Mouse (Mus musculus): Measurements from ENCODE around the gene Six6. TPM values are rescaled to one million over a fixed set of nuclear protein-coding genes. Genes with fewer than 3 reads are reported as not detected.

Gene Six6
- polyA plus RNA-seq, 1 experiment from 2014 or later = not detected

GRCm38 (mm10) chr12:72976172-72976571 lies 36.5 kb downstream of the Six6 start:
- peak overlapping the region; percentile 33 for H3K4me2 ChIP-seq (ENCODE audit: low read depth, low read length)
- no peaks in the 10 kb centered on the region for H3K27me3 ChIP-seq (ENCODE audit: control insufficient read depth, insufficient read depth, low read depth, low read length)
- H3K4me1 ChIP-seq (ENCODE audit: control insufficient read depth, low read depth, low read length) = no peaks in the 10 kb centered on the region
- 0 out of 2 replicates have a peak overlapping the region, but pooled peaks have one; percentile 9 for H3K4me3 ChIP-seq (ENCODE audit: low read depth, low read length)
- H3K9ac ChIP-seq (ENCODE audit: low read depth, low read length) = no peak overlapping the region
- H3K9me3 ChIP-seq (replicated peaks; ENCODE audit: control insufficient read depth, low read length) = no peaks in the 10 kb centered on the region
- H3K36me3 ChIP-seq (ENCODE audit: control insufficient read depth, insufficient read depth) = no peaks in the 10 kb centered on the region
- no peak overlapping the region for H3K27ac ChIP-seq (ENCODE audit: low read length)
- 4% methylated on average over 7 of the region's 7 CpGs for WGBS (ENCODE audit: insufficient replicate concordance)
- ATAC-seq (ENCODE audit: low read depth) = no peak

- H3K27me3 ChIP-seq (ENCODE audit: control insufficient read depth, insufficient read depth, low read depth, low read length) = no peaks in the 10 kb centered on the region
- no peak overlapping the region for H3K9ac ChIP-seq (ENCODE audit: low read depth, low read length)
- no peak overlapping the region for H3K27ac ChIP-seq (ENCODE audit: low read length)
- H3K9me3 ChIP-seq (replicated peaks; ENCODE audit: control insufficient read depth, low read length) = no peaks in the 10 kb centered on the region
- peak; percentile 47; the same call in 1 of the 2 replicates for ATAC-seq (ENCODE audit: low read depth)
- 2% methylated on average over 12 of the region's 12 CpGs for WGBS (ENCODE audit: insufficient replicate concordance)
- H3K36me3 ChIP-seq (ENCODE audit: control insufficient read depth, insufficient read depth) = no peaks in the 10 kb centered on the region
- peak overlapping the region; percentile 33 for H3K4me2 ChIP-seq (ENCODE audit: low read depth, low read length)
- peak overlapping the region; percentile 9; the same call in 1 of the 2 replicates for H3K4me3 ChIP-seq (ENCODE audit: low read depth, low read length)
- H3K4me1 ChIP-seq (ENCODE audit: control insufficient read depth, low read depth, low read length) = no peaks in the 10 kb centered on the region
Measured at GRCm38 (mm10) chr12:72976718-72977117, 37.0 kb downstream of the Six6 start.

GRCm38 (mm10) chr12:72977851-72978250 lies 38.2 kb downstream of the Six6 start:
- ATAC-seq (ENCODE audit: low read depth) = no peak
- Histone ChIP-seq H3K4me3 (ENCODE audit: low read depth, low read length) (no peak overlapping the region), H3K4me2 (ENCODE audit: low read depth, low read length) (no peak overlapping the region), H3K27ac (ENCODE audit: low read length) (no peak overlapping the region), H3K9me3 (replicated peaks; ENCODE audit: control insufficient read depth, low read length) (no peaks in the 10 kb centered on the region), H3K36me3 (ENCODE audit: control insufficient read depth, insufficient read depth) (no peaks in the 10 kb centered on the region), H3K9ac (ENCODE audit: low read depth, low read length) (no peak overlapping the region), H3K27me3 (ENCODE audit: control insufficient read depth, insufficient read depth, low read depth, low read length) (no peaks in the 10 kb centered on the region), H3K4me1 (ENCODE audit: control insufficient read depth, low read depth, low read length) (no peaks in the 10 kb centered on the region)
- WGBS (ENCODE audit: insufficient replicate concordance) = 68% methylated on average over 3 of the region's 3 CpGs

GRCm38 (mm10) chr12:72979236-72979635 lies 39.5 kb downstream of the Six6 start:
- H3K36me3 ChIP-seq (ENCODE audit: control insufficient read depth, insufficient read depth) = no peaks in the 10 kb centered on the region
- no peak overlapping the region for H3K4me2 ChIP-seq (ENCODE audit: low read depth, low read length)
- 21% methylated on average over 5 of the region's 5 CpGs for WGBS (ENCODE audit: insufficient replicate concordance)
- ATAC-seq (ENCODE audit: low read depth) = peak; percentile 51
- H3K27me3 ChIP-seq (ENCODE audit: control insufficient read depth, insufficient read depth, low read depth, low read length) = no peaks in the 10 kb centered on the region
- H3K9me3 ChIP-seq (replicated peaks; ENCODE audit: control insufficient read depth, low read length) = no peaks in the 10 kb centered on the region
- H3K4me1 ChIP-seq (ENCODE audit: control insufficient read depth, low read depth, low read length) = no peaks in the 10 kb centered on the region
- no peak overlapping the region for H3K4me3 ChIP-seq (ENCODE audit: low read depth, low read length)
- no peak overlapping the region for H3K9ac ChIP-seq (ENCODE audit: low read depth, low read length)
- no peak overlapping the region for H3K27ac ChIP-seq (ENCODE audit: low read length)

GRCm38 (mm10) chr12:72982616-72983015 lies 42.9 kb downstream of the Six6 start:
- Histone ChIP-seq H3K4me1 (ENCODE audit: control insufficient read depth, low read depth, low read length) (no peaks in the 10 kb centered on the region), H3K27me3 (ENCODE audit: control insufficient read depth, insufficient read depth, low read depth, low read length) (no peaks in the 10 kb centered on the region), H3K27ac (ENCODE audit: low read length) (no peak overlapping the region), H3K9ac (ENCODE audit: low read depth, low read length) (no peak overlapping the region), H3K4me3 (ENCODE audit: low read depth, low read length) (no peak overlapping the region), H3K36me3 (ENCODE audit: control insufficient read depth, insufficient read depth) (no peaks in the 10 kb centered on the region), H3K4me2 (ENCODE audit: low read depth, low read length) (no peak overlapping the region), H3K9me3 (replicated peaks; ENCODE audit: control insufficient read depth, low read length) (no peaks in the 10 kb centered on the region)
- WGBS (ENCODE audit: insufficient replicate concordance) = 58% methylated on average over 10 of the region's 10 CpGs
- ATAC-seq (ENCODE audit: low read depth) = no peak

GRCm38 (mm10) chr12:72983071-72983857 lies 43.6 kb downstream of the Six6 start:
- Histone ChIP-seq H3K4me1 (ENCODE audit: control insufficient read depth, low read depth, low read length) (no peaks in the 10 kb centered on the region), H3K27ac (ENCODE audit: low read length) (no peak overlapping the region), H3K36me3 (ENCODE audit: control insufficient read depth, insufficient read depth) (no peaks in the 10 kb centered on the region), H3K4me2 (ENCODE audit: low read depth, low read length) (no peak overlapping the region), H3K9ac (ENCODE audit: low read depth, low read length) (no peak overlapping the region), H3K9me3 (replicated peaks; ENCODE audit: control insufficient read depth, low read length) (no peaks in the 10 kb centered on the region), H3K27me3 (ENCODE audit: control insufficient read depth, insufficient read depth, low read depth, low read length) (no peaks in the 10 kb centered on the region), H3K4me3 (ENCODE audit: low read depth, low read length) (no peak overlapping the region)
- WGBS (ENCODE audit: insufficient replicate concordance) = 67% methylated on average over 8 of the region's 8 CpGs
- no peak for ATAC-seq (ENCODE audit: low read depth)

Other genes with a start within 250 kb of the Six6 start
- 11.0 and 12.1 TPM in 2 replicates for gene Ppm1a, start 182.4 kb upstream of the Six6 start, polyA plus RNA-seq (2015; fragmentation: Nextera tagmentation; extraction: Ambion mirVana)
- 0.14 and 0.29 TPM in 2 replicates for gene 4930447C04Rik, start 882 bp downstream of the Six6 start, polyA plus RNA-seq (2015; fragmentation: Nextera tagmentation; extraction: Ambion mirVana)
- 0.22 and 0.24 TPM in 2 replicates for gene Six1, start 114.0 kb downstream of the Six6 start, polyA plus RNA-seq (2015; fragmentation: Nextera tagmentation; extraction: Ambion mirVana)
- 0.04 and 0.06 TPM in 2 replicates for gene Six4, start 173.6 kb downstream of the Six6 start, polyA plus RNA-seq (2015; fragmentation: Nextera tagmentation; extraction: Ambion mirVana)
- 7.1 and 7.7 TPM in 2 replicates for gene Mnat1, start 183.8 kb downstream of the Six6 start, polyA plus RNA-seq (2015; fragmentation: Nextera tagmentation; extraction: Ambion mirVana)

Measured in liver, embryonic 16.5 days (tissue).